Mouse (Mus musculus): ENCODE measurements around the gene Adam22. TPM values are rescaled to one million over a fixed set of nuclear protein-coding genes. Genes with fewer than 3 reads are reported as not detected.

Gene Adam22
- polyA plus RNA-seq, 1 experiment from 2014 or later = 10.2 TPM

- no peak for ATAC-seq (ENCODE audit: low FRiP score, low TSS enrichment)
- Histone ChIP-seq H3K4me2 (replicated peaks; ENCODE audit: low read depth, low read length) (no peak overlapping the region), H3K9ac (ENCODE audit: low read depth, low read length) (no peak overlapping the region), H3K4me3 (ENCODE audit: low read length) (no peak overlapping the region), H3K27ac (ENCODE audit: low read depth, low read length) (no peak overlapping the region), H3K9me3 (ENCODE audit: control insufficient read depth, low read length) (no peaks in the 10 kb centered on the region), H3K36me3 (ENCODE audit: control insufficient read depth, insufficient read depth, low read length) (no peaks in the 10 kb centered on the region), H3K4me1 (ENCODE audit: control insufficient read depth, insufficient read depth, low read length) (no peaks in the 10 kb centered on the region), H3K27me3 (ENCODE audit: control insufficient read depth, insufficient read depth, low read length) (no peaks in the 10 kb centered on the region)
- WGBS = 65% methylated on average over 6 of the region's 6 CpGs
Measured at GRCm38 (mm10) chr5:8289678-8290614, 78.0 kb downstream of the Adam22 start.

- no peak for ATAC-seq (ENCODE audit: low FRiP score, low TSS enrichment)
- Histone ChIP-seq H3K27me3 (ENCODE audit: control insufficient read depth, insufficient read depth, low read length) (no peaks in the 10 kb centered on the region), H3K9ac (ENCODE audit: low read depth, low read length) (no peak overlapping the region), H3K4me1 (ENCODE audit: control insufficient read depth, insufficient read depth, low read length) (no peaks in the 10 kb centered on the region), H3K9me3 (ENCODE audit: control insufficient read depth, low read length) (no peaks in the 10 kb centered on the region), H3K27ac (ENCODE audit: low read depth, low read length) (no peak overlapping the region), H3K4me3 (ENCODE audit: low read length) (no peak overlapping the region), H3K4me2 (replicated peaks; ENCODE audit: low read depth, low read length) (no peak overlapping the region), H3K36me3 (ENCODE audit: control insufficient read depth, insufficient read depth, low read length) (no peaks in the 10 kb centered on the region)
- WGBS = 22% methylated on average over 5 of the region's 5 CpGs
Measured at GRCm38 (mm10) chr5:8284123-8284522, 83.8 kb downstream of the Adam22 start.

DNA sequence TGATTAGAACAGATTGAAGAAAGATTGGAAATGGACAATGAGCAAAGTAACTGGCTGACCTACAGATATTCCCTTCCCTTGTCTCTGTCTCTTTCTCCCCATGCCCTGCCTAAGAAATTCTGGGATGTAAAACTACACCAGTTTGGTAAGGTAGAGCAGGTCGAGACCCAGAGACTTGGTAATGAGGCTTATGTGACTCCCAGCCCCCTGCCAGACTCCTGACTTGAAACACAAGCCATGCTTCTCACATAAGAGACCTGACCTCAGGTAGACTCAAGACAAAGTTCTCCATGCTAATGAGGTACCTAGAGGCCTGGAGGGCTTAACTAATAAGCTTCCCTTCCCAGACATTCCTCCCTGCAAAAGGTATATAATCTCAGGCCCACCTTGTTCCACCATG is 91.8 kb downstream of the Adam22 start:
- Histone ChIP-seq H3K27ac (ENCODE audit: low read depth, low read length) (no peak overlapping the region), H3K36me3 (ENCODE audit: control insufficient read depth, insufficient read depth, low read length) (no peaks in the 10 kb centered on the region), H3K9me3 (ENCODE audit: control insufficient read depth, low read length) (no peaks in the 10 kb centered on the region), H3K9ac (ENCODE audit: low read depth, low read length) (no peak overlapping the region), H3K27me3 (ENCODE audit: control insufficient read depth, insufficient read depth, low read length) (no peaks in the 10 kb centered on the region), H3K4me2 (replicated peaks; ENCODE audit: low read depth, low read length) (no peak overlapping the region), H3K4me1 (ENCODE audit: control insufficient read depth, insufficient read depth, low read length) (no peaks in the 10 kb centered on the region), H3K4me3 (ENCODE audit: low read length) (no peak overlapping the region)
- 67% methylated on average over 1 of the region's 1 CpGs for WGBS
- ATAC-seq (ENCODE audit: low FRiP score, low TSS enrichment) = no peak

DNA sequence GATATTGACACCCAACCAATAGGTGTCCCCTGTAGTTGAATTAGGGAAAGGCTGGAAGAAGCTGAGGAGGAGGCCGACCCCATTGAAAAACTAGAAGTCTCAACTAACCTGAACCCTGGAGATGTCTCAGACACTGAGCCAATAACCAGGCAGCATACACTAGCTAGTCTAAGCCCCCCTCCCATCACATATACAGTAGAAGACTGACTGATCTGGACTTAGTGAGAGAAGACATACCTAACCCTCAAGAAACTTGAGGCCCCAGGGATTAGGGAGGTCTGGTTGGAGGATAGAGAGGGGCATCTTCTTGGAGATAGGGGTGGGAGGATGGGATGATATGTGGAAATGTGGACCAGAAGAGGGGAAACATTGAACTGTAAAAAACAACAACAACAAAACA is 110.6 kb downstream of the Adam22 start:
- H3K36me3 ChIP-seq (ENCODE audit: control insufficient read depth, insufficient read depth, low read length) = no peaks in the 10 kb centered on the region
- H3K4me2 ChIP-seq (replicated peaks; ENCODE audit: low read depth, low read length) = no peak overlapping the region
- ATAC-seq (ENCODE audit: low FRiP score, low TSS enrichment) = no peak
- H3K27me3 ChIP-seq (ENCODE audit: control insufficient read depth, insufficient read depth, low read length) = no peaks in the 10 kb centered on the region
- no peaks in the 10 kb centered on the region for H3K9me3 ChIP-seq (ENCODE audit: control insufficient read depth, low read length)
- H3K27ac ChIP-seq (ENCODE audit: low read depth, low read length) = no peak overlapping the region
- no peaks in the 10 kb centered on the region for H3K4me1 ChIP-seq (ENCODE audit: control insufficient read depth, insufficient read depth, low read length)
- WGBS = 78% methylated on average over 1 of the region's 1 CpGs
- no peak overlapping the region for H3K9ac ChIP-seq (ENCODE audit: low read depth, low read length)
- no peak overlapping the region for H3K4me3 ChIP-seq (ENCODE audit: low read length)

DNA sequence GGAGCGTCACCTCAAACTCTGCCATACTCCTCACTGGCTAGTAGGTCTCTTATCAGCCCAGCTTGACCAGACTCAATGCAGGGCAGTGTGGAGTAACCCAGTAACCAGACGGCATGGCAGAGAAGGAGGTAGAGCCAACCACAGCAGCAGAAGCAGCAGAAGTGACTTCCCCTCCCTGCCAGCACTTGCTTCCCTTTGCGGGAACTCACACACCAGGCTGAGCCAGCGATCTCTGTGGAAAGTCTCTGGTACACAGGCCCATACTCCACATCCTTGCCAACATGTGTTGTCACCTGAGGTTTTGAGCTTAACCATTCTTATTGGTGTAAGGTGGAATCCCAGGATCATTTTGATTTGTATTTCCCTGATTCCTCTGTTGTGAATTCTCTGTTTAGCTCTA is 111.5 kb downstream of the Adam22 start:
- Histone ChIP-seq H3K9me3 (ENCODE audit: control insufficient read depth, low read length) (no peaks in the 10 kb centered on the region), H3K9ac (ENCODE audit: low read depth, low read length) (no peak overlapping the region), H3K36me3 (ENCODE audit: control insufficient read depth, insufficient read depth, low read length) (no peaks in the 10 kb centered on the region), H3K27ac (ENCODE audit: low read depth, low read length) (no peak overlapping the region), H3K27me3 (ENCODE audit: control insufficient read depth, insufficient read depth, low read length) (no peaks in the 10 kb centered on the region), H3K4me3 (ENCODE audit: low read length) (no peak overlapping the region), H3K4me1 (ENCODE audit: control insufficient read depth, insufficient read depth, low read length) (no peaks in the 10 kb centered on the region), H3K4me2 (replicated peaks; ENCODE audit: low read depth, low read length) (no peak overlapping the region)
- ATAC-seq (ENCODE audit: low FRiP score, low TSS enrichment) = no peak
- WGBS = 92% methylated on average over 4 of the region's 4 CpGs

DNA sequence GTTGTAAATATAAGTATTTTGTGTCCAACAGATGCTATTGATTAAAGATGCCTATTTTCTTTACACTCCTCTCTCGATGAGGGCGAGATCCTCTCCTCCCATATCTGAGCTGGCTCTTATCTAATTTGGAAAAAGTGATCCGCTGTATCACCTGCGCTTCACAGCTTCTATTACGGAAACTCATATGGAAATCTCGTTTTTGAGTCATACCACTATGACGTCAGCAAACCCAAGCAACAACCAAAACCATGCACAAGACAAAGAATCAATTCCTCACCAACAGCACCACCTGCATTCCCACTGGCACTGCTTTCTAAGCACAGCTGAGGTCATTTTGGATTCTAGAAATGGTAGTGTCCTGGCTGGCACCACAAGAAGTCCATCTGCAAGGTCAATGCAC is 123.3 kb downstream of the Adam22 start:
- Histone ChIP-seq H3K27me3 (ENCODE audit: control insufficient read depth, insufficient read depth, low read length) (no peaks in the 10 kb centered on the region), H3K27ac (ENCODE audit: low read depth, low read length) (no peak overlapping the region), H3K9ac (ENCODE audit: low read depth, low read length) (no peak overlapping the region), H3K4me3 (ENCODE audit: low read length) (no peak overlapping the region), H3K9me3 (ENCODE audit: control insufficient read depth, low read length) (no peaks in the 10 kb centered on the region), H3K4me2 (replicated peaks; ENCODE audit: low read depth, low read length) (no peak overlapping the region), H3K4me1 (ENCODE audit: control insufficient read depth, insufficient read depth, low read length) (no peaks in the 10 kb centered on the region), H3K36me3 (ENCODE audit: control insufficient read depth, insufficient read depth, low read length) (no peaks in the 10 kb centered on the region)
- no peak for ATAC-seq (ENCODE audit: low FRiP score, low TSS enrichment)
- WGBS = 96% methylated on average over 7 of the region's 7 CpGs

DNA sequence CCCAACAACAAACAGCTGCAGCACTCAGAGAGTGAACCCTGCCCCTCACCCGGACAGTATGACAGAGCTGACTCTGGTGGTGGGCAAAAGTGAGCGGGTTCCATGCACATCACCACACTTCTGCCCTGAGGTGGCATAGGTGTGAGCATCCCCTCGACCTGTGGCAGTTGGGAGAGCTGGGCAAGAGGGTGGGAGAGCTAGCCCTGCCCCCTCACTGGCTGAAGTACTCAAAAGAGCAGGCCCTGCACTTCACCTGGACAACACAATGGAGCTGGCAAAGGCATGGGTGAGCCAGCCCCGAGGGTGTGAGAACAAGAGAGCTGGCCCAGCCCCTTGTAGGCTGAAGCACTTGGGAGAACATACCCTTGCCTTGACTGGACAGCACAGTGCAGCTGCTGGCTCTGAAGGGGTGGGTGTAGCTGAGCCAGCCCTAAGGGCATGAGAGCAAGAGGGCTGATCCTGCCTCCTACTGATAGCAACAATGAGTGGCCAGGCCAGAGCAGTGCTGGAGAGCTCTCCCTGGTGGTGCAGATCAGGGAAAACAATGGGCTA is 124.8 kb downstream of the Adam22 start:
- Histone ChIP-seq H3K4me3 (ENCODE audit: low read length) (no peak overlapping the region), H3K27me3 (ENCODE audit: control insufficient read depth, insufficient read depth, low read length) (no peaks in the 10 kb centered on the region), H3K9ac (ENCODE audit: low read depth, low read length) (no peak overlapping the region), H3K4me1 (ENCODE audit: control insufficient read depth, insufficient read depth, low read length) (no peaks in the 10 kb centered on the region), H3K4me2 (replicated peaks; ENCODE audit: low read depth, low read length) (no peak overlapping the region), H3K27ac (ENCODE audit: low read depth, low read length) (no peak overlapping the region), H3K36me3 (ENCODE audit: control insufficient read depth, insufficient read depth, low read length) (no peaks in the 10 kb centered on the region), H3K9me3 (ENCODE audit: control insufficient read depth, low read length) (no peaks in the 10 kb centered on the region)
- 67% methylated on average over 4 of the region's 4 CpGs for whole genome bisulfite sequencing
- no peak for ATAC-seq (ENCODE audit: low FRiP score, low TSS enrichment)

GRCm38 (mm10) chr5:8242660-8243059 is 125.3 kb downstream of the Adam22 start:
- no peak for ATAC-seq (ENCODE audit: low FRiP score, low TSS enrichment)
- Histone ChIP-seq H3K36me3 (ENCODE audit: control insufficient read depth, insufficient read depth, low read length) (no peaks in the 10 kb centered on the region), H3K9me3 (ENCODE audit: control insufficient read depth, low read length) (no peaks in the 10 kb centered on the region), H3K4me2 (replicated peaks; ENCODE audit: low read depth, low read length) (no peak overlapping the region), H3K4me3 (ENCODE audit: low read length) (no peak overlapping the region), H3K27ac (ENCODE audit: low read depth, low read length) (no peak overlapping the region), H3K9ac (ENCODE audit: low read depth, low read length) (no peak overlapping the region), H3K4me1 (ENCODE audit: control insufficient read depth, insufficient read depth, low read length) (no peaks in the 10 kb centered on the region), H3K27me3 (ENCODE audit: control insufficient read depth, insufficient read depth, low read length) (no peaks in the 10 kb centered on the region)
- WGBS = 88% methylated on average over 1 of the region's 1 CpGs

GRCm38 (mm10) chr5:8227073-8227472 is 140.9 kb downstream of the Adam22 start:
- 74% methylated on average over 1 of the region's 1 CpGs for WGBS
- Histone ChIP-seq H3K4me1 (ENCODE audit: control insufficient read depth, insufficient read depth, low read length) (no peaks in the 10 kb centered on the region), H3K4me2 (replicated peaks; ENCODE audit: low read depth, low read length) (no peak overlapping the region), H3K9ac (ENCODE audit: low read depth, low read length) (no peak overlapping the region), H3K27ac (ENCODE audit: low read depth, low read length) (no peak overlapping the region), H3K27me3 (ENCODE audit: control insufficient read depth, insufficient read depth, low read length) (no peaks in the 10 kb centered on the region), H3K4me3 (ENCODE audit: low read length) (no peak overlapping the region), H3K36me3 (ENCODE audit: control insufficient read depth, insufficient read depth, low read length) (no peaks in the 10 kb centered on the region), H3K9me3 (ENCODE audit: control insufficient read depth, low read length) (no peaks in the 10 kb centered on the region)
- ATAC-seq (ENCODE audit: low FRiP score, low TSS enrichment) = no peak

Data from kidney, embryonic 14.5 days (tissue).